Mouse (Mus musculus) adrenal gland, adult (tissue): ENCODE measurements at regions not wholly inside any gene's neighbourhood (a gene's known extent, or its start where the extent isn't known, plus 50 kb on each side); places are given as distances from the start of the nearest gene placed in this dataset.

ENCODE experiments used
- DNase-seq, 2 experiments: peaks; one replicate each; pipeline ENCODE4 v3.0.0; 2022 to 2023; ENCODE audit warnings: low spot score in 1 of 2; ENCODE audit not compliant: inconsistent age in 2 of 2

DNA sequence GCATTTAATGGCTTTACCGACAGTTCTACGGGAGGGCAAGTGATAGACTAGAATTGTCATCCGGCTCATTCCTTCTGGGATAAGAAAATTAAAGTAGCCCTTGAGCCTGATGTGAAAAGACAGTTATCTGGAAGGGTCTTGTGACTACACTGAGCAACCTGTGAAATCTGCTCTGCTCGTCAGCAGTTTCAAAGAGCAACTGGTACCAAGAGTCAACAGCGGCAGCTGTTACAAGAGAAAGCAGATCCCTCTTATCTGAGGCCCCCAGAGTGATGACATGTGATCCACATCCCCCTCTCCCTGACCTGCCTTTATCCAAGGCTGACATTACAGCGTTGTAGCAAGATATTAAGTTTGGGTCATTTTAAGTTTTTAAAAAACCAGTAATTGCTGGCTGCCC, 52.6 kb upstream of the Unc13c start:
- no peak for DNase-seq

DNA sequence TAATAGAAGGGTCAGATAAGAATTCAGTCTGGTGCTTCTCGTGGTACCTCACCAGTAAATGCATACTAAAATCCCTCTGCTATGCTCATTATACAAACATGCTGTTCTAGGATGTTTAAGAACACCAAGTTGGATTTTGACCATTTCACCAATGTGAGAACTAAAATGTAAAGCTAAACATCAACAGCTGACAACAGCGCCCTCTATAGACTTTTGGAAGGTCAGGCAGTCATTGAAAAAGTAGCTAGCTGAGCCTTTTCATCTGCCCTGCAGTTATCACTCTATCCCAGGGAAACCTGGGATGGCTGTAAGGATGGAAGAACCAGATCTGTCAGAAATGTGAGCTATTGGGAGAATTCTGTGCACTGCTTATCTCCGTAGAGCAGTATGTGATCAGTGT, 55.2 kb upstream of the Unc13c start:
- DNase-seq, result no peak

DNA sequence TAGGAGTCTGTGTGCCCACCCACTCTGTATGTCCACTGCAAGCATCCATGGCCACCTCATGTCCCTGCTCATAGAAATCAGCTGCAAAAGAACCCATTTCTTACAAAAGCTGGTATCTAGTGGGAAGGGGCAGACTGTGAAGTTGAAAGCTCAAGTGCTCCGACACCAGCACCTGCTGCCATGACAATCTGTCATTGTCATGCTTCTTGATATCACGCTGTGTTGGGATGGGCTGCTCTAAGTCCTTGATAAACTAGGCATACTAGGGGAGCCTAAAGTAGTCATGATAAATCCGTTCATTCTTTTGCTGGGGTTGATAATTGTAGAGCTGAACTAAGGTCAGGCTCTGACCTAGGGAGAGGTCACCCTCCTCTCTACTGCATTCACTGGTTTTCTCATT, 57.4 kb upstream of the Unc13c start:
- DNase-seq, result no peak

DNA sequence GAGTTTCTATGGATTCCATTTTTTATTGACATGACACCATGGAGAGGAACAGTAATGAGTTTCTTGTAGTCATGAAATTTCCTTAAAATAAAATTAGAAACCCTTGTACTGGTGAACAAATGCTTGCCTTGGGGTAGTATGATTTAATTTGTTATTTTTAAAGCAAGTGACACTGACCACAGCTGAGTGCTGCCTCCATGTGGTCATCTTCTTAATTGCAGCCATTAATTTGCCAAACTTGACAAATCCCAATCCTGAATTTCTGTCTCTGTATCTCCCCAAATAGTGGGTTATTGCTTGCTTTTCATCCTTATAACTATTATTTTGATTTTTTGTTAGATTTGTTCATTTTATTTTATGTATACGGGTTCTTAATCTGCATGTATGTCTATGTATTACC, 59.7 kb upstream of the Unc13c start:
- DNase-seq, result peak in 1 of 2 experiments; percentile 68

- peak; percentile 33 to 74 for DNase-seq
Observed at GRCm38 (mm10) chr9:74045936-74046335, 64.2 kb upstream of the Wdr72 start.

DNA sequence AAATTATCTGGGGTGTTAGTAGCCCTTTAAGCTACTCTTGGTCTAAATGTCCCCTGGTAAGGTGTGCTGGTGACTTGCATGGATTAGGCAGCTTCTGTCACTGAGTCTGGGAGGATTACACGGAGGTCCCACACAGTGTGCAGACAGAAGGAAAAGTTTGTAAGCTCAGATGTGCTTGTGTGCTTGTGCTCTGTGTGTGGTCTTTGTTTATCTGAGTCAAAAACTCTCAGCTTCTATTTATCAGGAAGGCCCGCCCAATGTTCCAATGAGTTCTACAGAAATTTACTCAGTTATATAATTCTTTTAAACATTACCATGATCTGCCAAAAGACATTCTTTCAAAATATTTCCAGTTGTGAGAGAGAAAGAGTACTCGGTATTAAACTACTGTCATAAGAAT, 60.4 kb upstream of the Wdr72 start:
- peak in 1 of 2 experiments; percentile 13 for DNase-seq

DNA sequence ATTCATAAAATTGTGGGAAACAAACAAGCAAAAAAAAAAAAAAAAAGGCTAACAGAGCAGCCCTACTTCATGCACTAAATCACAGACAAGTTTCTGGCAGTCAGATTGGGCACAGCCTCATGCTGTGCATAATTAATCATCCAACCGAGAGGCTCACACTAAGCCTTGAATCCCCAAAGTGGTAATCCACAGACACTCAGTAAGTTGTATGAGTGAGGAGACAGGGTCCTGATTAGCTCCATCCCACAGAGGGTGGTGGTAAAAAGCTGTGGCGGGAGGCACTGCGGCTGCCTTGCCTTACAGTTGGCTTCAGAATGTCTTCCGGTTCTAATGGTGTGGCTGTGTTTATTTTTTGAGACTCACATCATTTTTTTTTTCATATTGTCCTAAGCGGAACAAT, 53.4 kb upstream of the Wdr72 start:
- no peak for DNase-seq

GRCm38 (mm10) chr9:74057476-74058076, 52.6 kb upstream of the Wdr72 start:
- no peak for DNase-seq

DNA sequence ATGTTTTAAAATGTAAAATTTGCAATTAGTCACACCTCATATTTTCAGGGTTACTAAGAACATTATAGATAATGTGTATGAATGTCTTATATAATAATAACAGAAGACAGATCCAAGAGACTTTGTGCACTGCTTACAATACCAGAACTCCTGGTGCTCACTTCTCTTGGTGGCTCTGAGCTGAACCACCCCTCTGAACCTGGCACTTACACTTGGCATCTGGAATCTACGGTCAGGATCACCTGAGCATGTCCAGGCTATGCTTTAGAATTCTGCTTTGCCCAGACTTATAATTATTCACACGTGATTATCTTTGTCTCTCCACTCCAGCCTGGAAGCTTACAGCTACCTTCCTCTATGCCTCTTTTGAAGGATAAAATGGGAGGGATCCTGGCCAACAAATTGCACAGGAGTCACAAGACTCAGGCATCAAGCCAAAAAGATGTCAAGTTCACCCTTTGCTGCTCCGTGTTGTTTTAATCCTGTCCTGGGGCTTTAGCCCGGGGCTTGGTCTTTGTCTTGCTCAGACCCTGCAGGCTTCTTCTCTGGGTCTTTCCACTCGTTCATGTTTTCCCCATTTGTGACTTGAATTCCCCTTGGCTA, 51.8 kb upstream of the Wdr72 start:
- peak in 1 of 2 experiments; percentile 43 for DNase-seq
